Mouse (Mus musculus): ENCODE data around the gene Trim69. TPM values are rescaled to one million over a fixed set of nuclear protein-coding genes. Genes with fewer than 3 reads are reported as not detected.
"Not testable (repeated sequence)": the region's sequence is repeated elsewhere in the genome, so short reads cannot be mapped to it uniquely, and the experiment has no call there.

The Trim69 gene
- total RNA-seq, 2 experiments from 2014 or later: not detected

DNA sequence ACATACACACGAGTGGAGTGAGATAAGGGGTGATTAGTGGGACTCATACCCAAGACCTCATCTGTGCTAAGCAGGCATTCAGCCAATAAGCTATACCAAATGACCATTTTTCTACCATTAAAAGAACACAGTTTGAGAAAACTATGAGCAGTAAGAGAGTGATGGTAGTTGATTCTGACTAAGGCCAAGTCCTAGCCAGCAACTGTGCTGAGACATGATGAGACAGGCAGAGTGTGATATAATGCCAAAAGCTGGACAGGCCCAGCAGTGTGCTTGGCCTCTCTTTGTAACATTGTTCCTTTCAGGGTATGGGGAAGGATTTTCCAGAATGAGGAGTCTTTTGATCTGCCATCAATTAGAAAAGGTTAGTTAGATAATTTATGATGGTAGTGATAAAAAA lies 41.0 kb downstream of the Trim69 start:
- DNase-seq: no peak
- intact Hi-C loops (cut with DNase I): no loop called here

DNA sequence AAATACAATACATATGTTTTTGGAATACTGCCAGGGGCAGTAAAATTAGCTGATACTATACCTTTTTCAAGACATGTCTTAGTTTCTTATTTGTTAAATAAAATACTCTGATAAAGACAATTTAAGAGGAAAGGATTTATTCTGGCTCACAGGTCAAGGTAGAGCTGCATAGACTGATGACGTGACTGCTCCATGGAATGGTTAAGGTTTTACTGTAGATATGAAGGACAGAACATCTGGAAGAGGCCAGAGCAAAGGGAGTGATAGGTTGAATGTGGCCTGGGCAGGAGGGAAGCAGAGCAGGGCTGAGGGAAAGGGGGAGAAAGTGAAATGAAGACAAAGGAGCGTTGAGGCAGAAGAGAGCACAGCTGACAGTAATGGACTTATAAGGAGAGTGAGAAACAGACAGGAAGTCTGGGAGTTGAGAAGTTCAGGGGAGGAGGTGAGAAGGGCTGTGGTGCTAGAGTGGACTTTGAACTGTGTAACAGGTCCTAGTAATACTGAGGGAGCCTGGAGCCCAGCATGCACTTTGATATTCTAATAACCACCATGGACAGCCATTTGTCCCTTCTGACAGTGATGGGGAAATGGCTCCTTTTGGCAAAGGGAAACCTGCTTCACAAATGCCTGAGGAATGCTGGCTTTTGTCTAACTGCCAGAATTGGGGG lies 46.1 kb downstream of the Trim69 start:
- no peak for DNase-seq
- intact Hi-C loops (cut with DNase I): no loop called here

DNA sequence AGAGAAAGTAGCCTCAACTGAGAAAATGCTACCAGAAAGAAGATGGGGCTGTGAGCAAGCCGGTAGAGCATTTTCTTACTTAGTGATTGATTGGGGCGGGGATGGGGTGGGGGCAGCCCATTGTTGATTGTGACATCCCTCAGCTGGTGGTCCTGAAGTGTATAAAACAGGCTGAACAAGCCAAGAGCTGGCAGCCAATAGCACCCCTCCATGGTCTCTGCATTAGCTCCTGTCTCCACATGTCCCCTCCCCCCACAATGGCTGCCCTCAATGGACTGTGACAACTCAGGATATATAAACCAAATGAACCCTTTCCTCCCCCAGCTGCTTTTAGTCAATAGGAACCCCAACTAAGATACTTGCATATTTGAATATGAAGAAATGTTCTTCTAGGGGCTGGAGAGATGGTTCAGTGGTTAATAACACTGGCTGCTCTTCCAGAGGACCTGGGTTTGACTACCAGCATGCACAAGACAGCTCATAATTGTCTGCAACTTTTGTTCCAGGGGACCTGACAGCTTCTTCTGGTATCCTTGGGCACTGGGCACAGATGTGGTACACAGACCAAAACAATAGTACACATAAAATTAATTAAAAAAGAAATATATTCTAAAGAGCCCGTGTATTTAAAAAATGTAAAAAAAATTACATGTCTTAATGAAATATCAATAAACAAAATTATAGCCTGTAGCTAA lies 50.2 kb downstream of the Trim69 start:
- DNase-seq: no peak
- intact Hi-C loops (cut with DNase I): no loop called here

DNA sequence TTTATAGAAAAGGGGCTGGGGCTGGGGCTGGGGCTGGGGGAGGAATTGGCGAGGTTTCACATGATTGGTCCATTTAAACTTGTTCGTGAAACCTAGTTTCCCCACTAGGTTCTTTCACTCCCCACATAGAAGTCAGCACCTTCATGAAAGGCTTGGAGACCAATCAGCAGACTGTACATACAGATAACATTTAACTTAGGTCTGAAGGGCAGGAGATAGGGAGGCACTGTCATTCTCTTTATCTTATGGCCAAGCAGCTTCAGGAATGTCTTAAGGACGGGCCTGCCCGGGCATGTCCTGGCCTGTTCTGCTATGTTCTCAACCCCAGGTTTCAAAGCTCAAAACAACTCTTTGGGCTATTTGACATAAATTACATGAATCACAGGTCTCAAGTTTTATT lies 56.6 kb downstream of the Trim69 start:
- intact Hi-C loops (cut with DNase I); DNase-seq: not testable (repeated sequence)

DNA sequence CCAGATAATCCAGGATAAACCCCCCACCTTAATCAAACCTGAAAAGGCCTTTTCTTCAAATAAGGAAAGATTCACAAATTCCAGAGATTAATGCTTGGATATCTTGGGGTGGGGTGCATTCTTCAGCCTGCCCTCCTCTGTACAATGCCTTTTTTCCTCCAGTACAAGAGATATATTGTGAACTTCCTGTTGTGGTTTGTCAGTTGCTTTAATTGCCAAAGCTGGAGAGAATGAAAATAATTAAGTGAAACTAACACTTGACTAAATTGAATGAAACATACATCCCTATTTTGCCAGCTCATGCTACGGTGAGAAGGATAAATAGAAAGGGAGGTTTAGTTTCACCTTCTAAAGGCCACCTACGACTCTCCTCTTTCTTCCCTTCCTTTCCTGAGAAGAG lies 57.7 kb downstream of the Trim69 start:
- intact Hi-C loops (cut with DNase I): no loop called here
- DNase-seq: no peak

DNA sequence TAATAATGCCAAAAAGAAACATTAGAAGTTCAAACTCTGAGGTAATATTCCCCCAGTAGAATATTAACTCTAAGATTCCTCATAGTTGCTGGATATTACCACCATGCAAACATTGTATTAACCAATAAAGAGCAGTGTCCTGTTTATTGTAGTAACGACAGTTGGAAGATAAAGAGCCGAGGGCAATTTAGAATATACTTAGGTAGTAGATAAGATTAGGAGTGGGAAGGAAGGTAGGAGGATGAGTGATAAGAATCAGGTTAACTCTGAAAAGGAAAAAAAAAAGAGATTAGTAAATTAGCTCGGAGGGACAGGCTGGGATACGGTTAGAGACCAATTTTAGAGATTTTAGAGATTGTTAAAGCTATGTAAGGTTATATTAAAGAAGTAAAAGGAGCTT lies 60.9 kb downstream of the Trim69 start:
- intact Hi-C loops (cut with DNase I): no loop called here
- no peak for DNase-seq

DNA sequence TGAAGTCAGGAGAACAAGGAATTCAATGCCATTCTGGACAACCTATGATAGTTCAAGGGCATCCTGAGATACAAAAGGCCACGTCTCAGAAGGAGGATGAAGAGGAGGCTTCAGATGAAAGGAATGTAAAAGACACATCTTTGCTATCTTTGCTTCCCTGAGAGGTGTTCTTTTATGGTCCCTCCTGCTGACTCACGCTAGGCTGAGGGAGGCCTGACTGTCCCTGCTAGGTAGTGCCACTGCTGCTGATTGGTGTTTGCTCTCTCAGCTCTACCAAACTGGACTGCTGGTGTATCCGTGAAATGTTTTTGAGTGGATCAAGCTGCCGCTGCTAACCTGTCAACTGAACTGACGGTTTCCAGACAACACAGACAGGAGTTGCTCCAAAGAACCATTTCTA lies 61.3 kb downstream of the Trim69 start:
- intact Hi-C loops (cut with DNase I): no loop called here
- no peak for DNase-seq

DNA sequence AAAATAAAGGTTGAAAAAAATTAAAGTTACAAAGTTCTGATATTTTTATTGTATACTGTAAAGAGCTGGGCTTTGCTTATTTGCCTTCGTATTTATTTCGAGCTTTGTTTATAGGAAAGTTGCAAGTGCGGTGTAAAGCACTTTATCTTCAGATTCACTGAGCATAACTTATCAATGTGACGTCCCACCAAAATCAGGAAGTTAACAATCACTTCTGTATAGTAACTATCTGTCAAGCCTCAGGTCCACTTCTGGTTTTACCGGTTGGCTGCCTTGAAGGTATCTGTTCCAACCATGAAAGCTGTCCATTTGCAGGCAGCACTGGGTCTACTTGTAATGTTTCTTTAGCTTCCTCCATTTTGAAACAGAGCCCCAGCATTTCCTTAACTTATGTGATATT lies 61.8 kb downstream of the Trim69 start:
- intact Hi-C loops (cut with DNase I): no loop called here
- DNase-seq: no peak

DNA sequence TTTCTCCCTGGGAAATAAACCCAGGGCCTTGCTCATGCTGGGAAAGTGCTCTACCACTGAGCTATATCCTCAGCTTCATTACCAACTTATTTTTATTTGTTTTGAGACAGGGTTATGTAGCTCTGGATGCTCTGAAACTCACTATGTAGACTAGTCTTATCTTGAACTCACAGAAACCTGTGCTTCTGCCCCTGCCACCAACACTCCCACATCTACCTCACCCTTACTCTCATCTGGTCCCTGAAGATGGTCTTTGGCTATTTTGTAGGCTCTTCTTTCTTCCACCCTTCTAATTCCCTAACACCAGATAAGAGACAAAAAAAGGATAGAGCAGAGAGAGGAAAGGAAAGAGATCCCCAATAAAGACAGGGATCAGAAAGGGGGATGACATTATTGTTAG lies 63.2 kb downstream of the Trim69 start:
- no peak for DNase-seq
- intact Hi-C loops (cut with DNase I): no loop called here

Other genes with a start within 250 kb of the Trim69 start
- 10 to 100 TPM; 27.7 to 28.2 TPM for gene Ctdspl2, start 204.7 kb upstream of the Trim69 start, total RNA-seq (2021)
- not detected for gene Mageb3, start 204.6 kb upstream of the Trim69 start, total RNA-seq (2021)
- gene Eif3j1, start 132.2 kb upstream of the Trim69 start, total RNA-seq (2021): 10 to 100 TPM; 21.1 to 21.3 TPM
- 10 to 100 TPM; 12.1 to 12.2 TPM for gene Spg11, start 42.3 kb upstream of the Trim69 start, total RNA-seq (2021)
- 100 to 1,000 TPM; 130 to 134 TPM for gene B2m, start 13.0 kb upstream of the Trim69 start, total RNA-seq (2021)
- gene Patl2, start 25.5 kb downstream of the Trim69 start, total RNA-seq (2021): not detected
- gene Terb2, start 25.6 kb downstream of the Trim69 start, total RNA-seq (2021): not detected
- 100 to 1,000 TPM in 1 of 2 experiments, 10 to 100 TPM in 1; 88.5 to 113 TPM for gene Sord, start 74.0 kb downstream of the Trim69 start, total RNA-seq (2021)
- gene Duox2, start 137.7 kb downstream of the Trim69 start, total RNA-seq (2021): under 1 TPM; 0.34 to 0.45 TPM
- not detected for gene Duoxa2, start 138.2 kb downstream of the Trim69 start, total RNA-seq (2021)
- under 1 TPM; 0.27 to 0.45 TPM for gene Duoxa1, start 153.0 kb downstream of the Trim69 start, total RNA-seq (2021)
- gene Duox1, start 155.0 kb downstream of the Trim69 start, total RNA-seq (2021): under 1 TPM; 0.22 to 0.26 TPM
- 1 to 10 TPM; 7.9 to 9.6 TPM for gene Shf, start 208.5 kb downstream of the Trim69 start, total RNA-seq (2021)